Mouse (Mus musculus): ENCODE measurements around the gene Hey2. TPM values are rescaled to one million over a fixed set of nuclear protein-coding genes. Genes with fewer than 3 reads are reported as not detected.

Gene Hey2
- 6.9 and 8.0 TPM in 2 replicates for polyA plus RNA-seq (2012; rRNA removed)

DNA sequence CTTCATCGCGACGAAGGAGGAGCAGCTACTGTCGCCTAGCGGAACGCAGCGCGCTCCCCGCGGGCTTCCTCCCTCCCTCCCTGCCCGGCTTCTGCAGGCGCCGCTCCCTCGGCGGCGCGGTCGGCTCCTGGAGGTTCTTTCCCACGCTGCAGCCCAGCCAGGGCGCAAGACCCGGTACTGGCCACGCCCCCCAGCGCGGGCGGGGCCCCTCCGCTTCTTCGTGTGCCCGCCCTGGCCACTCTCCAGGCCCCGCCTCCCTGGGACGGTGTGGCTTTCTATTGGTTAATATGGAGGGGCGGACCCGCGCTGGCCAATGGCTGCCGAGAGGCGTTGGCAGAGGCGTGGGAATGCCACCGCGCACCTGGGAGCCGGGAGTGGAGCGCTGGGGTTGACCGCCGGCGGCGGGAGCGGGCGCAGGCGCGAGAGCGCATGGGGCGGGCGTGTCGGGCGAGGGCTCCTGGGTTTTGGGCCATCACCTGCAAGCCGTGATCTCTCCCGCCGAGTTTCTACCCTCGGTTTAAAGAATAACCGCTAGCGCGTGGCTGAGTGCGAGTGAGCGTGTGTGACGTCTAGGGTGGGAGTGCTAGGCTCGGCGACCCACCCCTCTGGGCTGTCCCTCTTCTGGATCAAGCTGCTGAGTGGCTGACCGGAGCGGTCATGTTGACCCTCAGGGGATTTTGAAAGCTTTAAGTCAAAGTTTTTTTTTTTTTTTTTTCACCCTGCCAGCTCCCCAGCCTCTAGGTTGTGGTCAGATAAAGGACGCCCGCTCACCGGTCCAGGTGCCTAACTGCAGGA is at the start of gene Hey2:
Gene Hey2, minus strand, starts transcription at position 159 of the 795 bp plus-strand sequence.

DNA sequence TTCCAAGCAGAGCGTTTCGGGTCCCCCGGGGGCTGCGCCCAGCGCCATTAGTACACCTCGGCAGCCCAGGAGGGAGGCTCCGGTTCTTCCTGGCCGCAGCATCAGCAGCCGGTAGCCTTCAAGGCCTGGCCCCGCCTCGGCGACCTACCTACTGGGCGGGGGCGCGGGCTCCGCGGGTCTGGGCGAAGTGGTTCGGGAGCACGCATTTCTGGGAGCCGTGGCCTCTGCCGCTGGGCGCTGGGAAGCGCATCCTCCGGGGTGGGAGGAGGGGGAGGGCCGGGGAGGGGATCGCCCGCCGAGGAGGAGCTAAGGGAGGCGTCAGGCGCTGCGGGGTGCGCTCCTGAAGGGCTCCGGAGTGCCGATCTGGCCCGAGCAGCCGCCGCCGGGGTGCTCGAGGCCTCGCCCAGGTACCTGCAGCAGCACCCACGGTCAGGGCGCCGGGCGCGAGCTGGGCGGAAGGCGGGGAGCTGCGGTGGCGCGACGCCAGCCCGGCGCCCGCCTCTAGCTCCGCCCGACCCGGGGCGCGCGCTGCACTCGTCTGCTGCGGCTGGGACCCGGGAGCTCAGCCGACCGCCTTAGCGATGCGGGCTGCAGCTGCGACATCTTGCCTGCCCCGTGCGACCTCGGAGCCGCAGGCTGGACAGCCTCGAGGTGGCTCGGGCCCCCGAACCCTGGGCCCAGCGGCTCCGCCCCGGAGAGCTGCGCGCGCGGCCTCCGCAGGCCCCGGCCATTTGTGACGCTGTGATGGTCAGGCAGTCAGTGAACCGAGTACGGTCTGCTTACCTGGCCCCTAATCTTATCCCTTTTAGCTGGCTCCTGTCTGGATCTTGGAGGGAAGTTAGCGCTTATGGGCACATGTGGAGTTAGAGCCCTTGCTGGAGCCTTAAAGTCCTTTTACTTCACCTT is 39.7 kb downstream of the Hey2 start, which contains the start of gene Ncoa7:
Gene Ncoa7, minus strand, starts transcription at position 646 of the 906 bp plus-strand sequence.

Other genes starting within 250 kb of the Hey2 start
- 6.4 and 6.6 TPM in 2 replicates for gene Trmt11, start 242.1 kb downstream of the Hey2 start, polyA plus RNA-seq (2012; rRNA removed)
- gene Hint3, start 213.2 kb downstream of the Hey2 start, polyA plus RNA-seq (2012; rRNA removed): 11.0 and 11.2 TPM in 2 replicates
- 28.4 and 29.7 TPM in 2 replicates for gene Ncoa7, start 39.5 kb downstream of the Hey2 start, polyA plus RNA-seq (2012; rRNA removed)